Mouse (Mus musculus): ENCODE results near the gene Stk32c.

DNA sequence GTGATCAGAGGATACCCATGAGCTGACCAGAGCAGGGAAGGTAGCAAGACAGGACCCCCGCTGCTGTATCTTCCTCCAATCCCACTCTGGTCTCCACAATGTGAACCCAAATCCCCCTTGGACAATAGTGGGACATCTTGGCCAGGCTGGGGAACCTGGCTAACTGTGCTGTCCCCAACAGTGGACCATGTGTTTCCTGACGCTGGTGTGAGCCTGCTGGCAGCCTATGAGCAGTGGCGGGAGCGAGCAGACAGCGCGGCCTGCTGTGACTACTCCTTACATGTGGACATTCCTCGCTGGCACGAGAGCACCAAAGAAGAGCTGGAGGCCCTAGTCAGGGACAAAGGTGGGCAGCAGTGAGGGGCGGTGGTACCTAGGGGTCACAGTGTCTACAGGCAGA lies 121.4 kb downstream of the Stk32c start:
- TF ChIP-seq CTCF (conservative IDR thresholded peaks at IDR 0.05; ENCODE audit: low read length) (no peak), POU5F1 (IDR thresholded peaks at IDR 0.05; ENCODE audit: borderline replicate concordance, low read length) (no peak)
